Mouse (Mus musculus) ES-Bruce4 (cell line): ENCODE measurements around the gene Ankrd27. TPM values are rescaled to one million over a fixed set of nuclear protein-coding genes. Genes with fewer than 3 reads are reported as not detected.
"Not testable (repeated sequence)": the region's sequence is repeated elsewhere in the genome, so short reads cannot be mapped to it uniquely, and the experiment has no call there.

Experiments
- H3K27ac ChIP-seq: 2 replicates; pipeline ENCODE4 v1.5.1; 2012; ENCODE audit warnings: low read length, inconsistent platforms; ENCODE audit not compliant: insufficient read depth
- H3K27me3 ChIP-seq: 2 replicates; pipeline ENCODE4 v1.6.1; 2012; ENCODE audit warnings: mild to moderate bottlenecking, low read length, inconsistent platforms; ENCODE audit not compliant: control insufficient read depth, poor library complexity, insufficient read depth, severe bottlenecking
- H3K36me3 ChIP-seq: 2 replicates; pipeline ENCODE4 v1.6.1; 2012; ENCODE audit warnings: inconsistent platforms, mild to moderate bottlenecking, low read length, moderate library complexity; ENCODE audit not compliant: control insufficient read depth, poor library complexity, insufficient read depth, severe bottlenecking
- H3K4me1 ChIP-seq: one replicate; pipeline ENCODE4 v1.8.1; 2011; ENCODE audit warnings: low read length; ENCODE audit not compliant: control insufficient read depth, insufficient read depth
- H3K4me3 ChIP-seq: 2 replicates; pipeline ENCODE4 v1.5.1; 2011; ENCODE audit warnings: low read depth, mild to moderate bottlenecking, low read length
- H3K9ac ChIP-seq: 2 replicates; pipeline ENCODE4 v1.6.1; 2012; ENCODE audit warnings: low read depth, mild to moderate bottlenecking, inconsistent platforms; ENCODE audit not compliant: poor library complexity, severe bottlenecking
- H3K9me3 ChIP-seq: replicated peaks from 2 replicates; pipeline ENCODE4 v1.6.1; 2012; ENCODE audit warnings: mild to moderate bottlenecking, low read length, inconsistent platforms; ENCODE audit not compliant: control insufficient read depth, poor library complexity, insufficient read depth, severe bottlenecking
- CTCF ChIP-seq: IDR thresholded peaks from one replicate; pipeline ENCODE4 v1.8.1; 2011; ENCODE audit warnings: low read depth, low read length
- EP300 ChIP-seq: IDR thresholded peaks from 2 replicates; pipeline ENCODE4 v1.6.1; 2011; ENCODE audit warnings: low read depth, low read length; ENCODE audit not compliant: insufficient read depth
- POLR2A ChIP-seq: IDR thresholded peaks from one replicate; pipeline ENCODE4 v1.8.1; 2011; ENCODE audit warnings: low read length; ENCODE audit not compliant: insufficient read depth
- polyA plus RNA-seq: library from polyadenylated mRNA; stranded (reverse); fragments of >200 nt; gene quantifications from 2 replicates; pipeline ENCODE4 v1.2.4, GENCODE M21; 2011; ENCODE audit warnings: low read depth; ENCODE audit not compliant: missing spikeins, insufficient read depth, insufficient read length

The Ankrd27 gene
- polyA plus RNA-seq, 1 experiment, result 64.1 TPM

GRCm38 (mm10) chr7:35563071-35563470 lies 23.0 kb upstream of the Ankrd27 start:
- no peaks in the 10 kb centered on the region for H3K36me3 ChIP-seq
- no peak overlapping the region for H3K4me3 ChIP-seq
- H3K4me1 ChIP-seq, result peaks cover 5% of the 10 kb centered on the region
- no peak for TF ChIP-seq POLR2A
- no peak for TF ChIP-seq EP300
- no peak for TF ChIP-seq CTCF
- no peaks in the 10 kb centered on the region for H3K9me3 ChIP-seq
- no peak overlapping the region for H3K27ac ChIP-seq
- H3K9ac ChIP-seq, result no peak overlapping the region
- H3K27me3 ChIP-seq, result no peaks in the 10 kb centered on the region

- H3K4me1 ChIP-seq, result peaks cover 5% of the 10 kb centered on the region
- no peak overlapping the region for H3K9ac ChIP-seq
- peaks cover 5% of the 10 kb centered on the region; the same call in 1 of the 2 replicates for H3K9me3 ChIP-seq
- H3K36me3 ChIP-seq, result no peaks in the 10 kb centered on the region
- TF ChIP-seq EP300, result no peak
- H3K27ac ChIP-seq, result no peak overlapping the region
- no peak overlapping the region for H3K4me3 ChIP-seq
- H3K27me3 ChIP-seq, result no peaks in the 10 kb centered on the region
Measured at GRCm38 (mm10) chr7:35564067-35564865, 21.8 kb upstream of the Ankrd27 start.

- H3K9me3 ChIP-seq, H3K4me1 ChIP-seq, H3K36me3 ChIP-seq, H3K4me3 ChIP-seq, H3K27ac ChIP-seq, H3K27me3 ChIP-seq, H3K9ac ChIP-seq: not testable (repeated sequence)
Measured at GRCm38 (mm10) chr7:35564872-35565271, 21.2 kb upstream of the Ankrd27 start.

GRCm38 (mm10) chr7:35565965-35566364 lies 20.1 kb upstream of the Ankrd27 start:
- H3K27me3 ChIP-seq, H3K36me3 ChIP-seq, H3K4me3 ChIP-seq, H3K27ac ChIP-seq, H3K4me1 ChIP-seq, H3K9ac ChIP-seq: not testable (repeated sequence)
- H3K9me3 ChIP-seq, result peaks cover 11% of the 10 kb centered on the region

GRCm38 (mm10) chr7:35569724-35570123 lies 16.3 kb upstream of the Ankrd27 start:
- not testable (repeated sequence) for H3K27ac ChIP-seq, H3K4me1 ChIP-seq, H3K4me3 ChIP-seq, H3K27me3 ChIP-seq, H3K9ac ChIP-seq, H3K36me3 ChIP-seq
- H3K9me3 ChIP-seq, result peaks cover 11% of the 10 kb centered on the region

- H3K4me3 ChIP-seq, H3K27me3 ChIP-seq, H3K27ac ChIP-seq, H3K36me3 ChIP-seq, H3K9ac ChIP-seq, H3K4me1 ChIP-seq: not testable (repeated sequence)
- H3K9me3 ChIP-seq, result peaks cover 11% of the 10 kb centered on the region
Measured at GRCm38 (mm10) chr7:35570883-35571282, 15.2 kb upstream of the Ankrd27 start.

GRCm38 (mm10) chr7:35579849-35580248 lies 6.2 kb upstream of the Ankrd27 start:
- Histone ChIP-seq H3K4me1 (no peaks in the 10 kb centered on the region), H3K9me3 (no peaks in the 10 kb centered on the region), H3K4me3 (no peak overlapping the region), H3K9ac (no peak overlapping the region), H3K27ac (no peak overlapping the region), H3K27me3 (no peaks in the 10 kb centered on the region), H3K36me3 (no peaks in the 10 kb centered on the region)
- TF ChIP-seq EP300, result no peak
- TF ChIP-seq CTCF, result peak; percentile 88
- no peak for TF ChIP-seq POLR2A
